In the genomic region with DNA sequence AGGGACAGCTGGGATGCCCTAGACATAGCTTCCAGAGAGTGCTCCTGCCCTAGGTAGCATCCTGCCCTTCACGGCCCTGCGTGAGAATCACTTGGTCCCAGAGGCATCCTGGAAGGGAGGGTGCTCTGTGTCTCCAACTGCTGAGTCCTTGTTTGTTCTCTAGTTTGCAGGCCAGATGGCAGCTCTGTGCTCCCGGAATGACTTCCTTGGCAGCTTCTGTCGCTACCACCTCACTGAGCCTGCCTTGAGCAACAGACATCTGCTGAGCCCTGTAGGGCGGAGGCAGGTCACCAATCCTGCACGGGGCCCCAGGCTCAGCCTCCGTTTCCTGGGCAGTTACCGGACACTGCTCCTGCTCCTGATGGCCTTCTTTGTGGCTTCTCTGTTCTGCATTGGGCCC, we compare ENCODE assay signal across 18 mouse cellular contexts. TPM values are rescaled to one million over a fixed set of nuclear protein-coding genes. Genes with fewer than 3 reads are reported as not detected.
DNase-seq lines count a peak whose midpoint lies in the region; ATAC-seq lines count a peak whose summit lies in the region.
"Had no signal": no experiment of that assay in that cellular context is flagged by ENCODE, and none has a peak within 500 bp of the region (broad histone marks: within the 10 kb centered on the region; RNA-seq: fewer than 3 reads in every experiment).

No protein-coding gene starts in this region.

- 86% methylated on average over 8 of the region's 8 CpGs for WGBS in hindbrain, embryonic 13.5 days
- WGBS in hindbrain, embryonic 11.5 days, result 88% methylated on average over 8 of the region's 8 CpGs

- H3K9ac ChIP-seq in hindbrain, embryonic 13.5 days, result peak overlapping the region; percentile 35; the same call in 1 of the 2 replicates
- no peak overlapping the region for H3K9ac ChIP-seq in hindbrain, embryonic 11.5 days (ENCODE audit: low read depth, low read length)
- H3K9ac ChIP-seq: forebrain, postnatal 0 days; heart, embryonic 15.5 days; liver, embryonic 14.5 days had no signal

- no peak for DNase-seq in hindbrain, embryonic 11.5 days (ENCODE audit: low spot score)
- peak; percentile 37 for DNase-seq in testis, postnatal 10 days (ENCODE audit: low spot score)
- no peak for DNase-seq in testis, postnatal 14 days (ENCODE audit: low spot score)
- peak; percentile 91 to 92 for DNase-seq in cerebellum, postnatal 25 days
- DNase-seq in embryo, embryonic 9.5 days (ENCODE audit: extremely low spot score), result no peak
- no peak for DNase-seq in thymus, postnatal 25 days
- no peak for DNase-seq in thymus, postnatal 4 days
- DNase-seq: adrenal gland, postnatal 10 days; forebrain, postnatal 0 days; right cerebral cortex, postnatal 14 days; thymus, postnatal 36 days had no signal

- H3K4me2 ChIP-seq in hindbrain, embryonic 13.5 days, result no peak overlapping the region
- H3K4me2 ChIP-seq in hindbrain, embryonic 11.5 days (replicated peaks; ENCODE audit: low read depth, low read length), result no peak overlapping the region
- H3K4me2 ChIP-seq: heart, embryonic 15.5 days had no signal

- peaks cover 12% of the 10 kb centered on the region for H3K4me1 ChIP-seq in hindbrain, embryonic 13.5 days (replicated peaks)
- H3K4me1 ChIP-seq in hindbrain, embryonic 11.5 days (replicated peaks; ENCODE audit: control insufficient read depth, insufficient read depth, low read length), result 0 out of 2 replicates have a peak, but pooled peaks cover 3% of the 10 kb centered on the region

- H3K4me3 ChIP-seq in hindbrain, embryonic 13.5 days, result no peak overlapping the region
- no peak overlapping the region for H3K4me3 ChIP-seq in hindbrain, embryonic 11.5 days (ENCODE audit: low read depth, low read length)
- H3K4me3 ChIP-seq: heart, embryonic 15.5 days; megakaryocyte, embryonic 14.5 days had no signal

- no peak overlapping the region for H3K27ac ChIP-seq in hindbrain, embryonic 13.5 days
- no peak overlapping the region for H3K27ac ChIP-seq in hindbrain, embryonic 11.5 days (ENCODE audit: low read depth, low read length)
- H3K27ac ChIP-seq: heart, embryonic 15.5 days; kidney, postnatal 0 days; liver, embryonic 14.5 days had no signal

- no peak for ATAC-seq in hindbrain, embryonic 13.5 days (ENCODE audit: low FRiP score)
- ATAC-seq in hindbrain, embryonic 11.5 days (ENCODE audit: low FRiP score), result no peak
- ATAC-seq: forebrain, postnatal 0 days; intestine, postnatal 0 days; lung, postnatal 0 days had no signal

- peaks cover 63% of the 10 kb centered on the region for H3K36me3 ChIP-seq in hindbrain, embryonic 13.5 days
- peaks cover 9% of the 10 kb centered on the region; the same call in 1 of the 2 replicates for H3K36me3 ChIP-seq in hindbrain, embryonic 11.5 days (ENCODE audit: control insufficient read depth, insufficient read depth, low read length)

- H3K9me3 ChIP-seq in hindbrain, embryonic 13.5 days, result no peaks in the 10 kb centered on the region
- no peaks in the 10 kb centered on the region for H3K9me3 ChIP-seq in hindbrain, embryonic 11.5 days (ENCODE audit: control insufficient read depth, low read length)
- H3K9me3 ChIP-seq: heart, embryonic 15.5 days; megakaryocyte, embryonic 14.5 days had no signal

- no peaks in the 10 kb centered on the region for H3K27me3 ChIP-seq in hindbrain, embryonic 13.5 days
- H3K27me3 ChIP-seq in hindbrain, embryonic 11.5 days (ENCODE audit: control insufficient read depth, insufficient read depth, low read length), result no peaks in the 10 kb centered on the region
- H3K27me3 ChIP-seq: heart, embryonic 15.5 days had no signal

RNA-seq across cellular contexts. Expression of a gene that starts 4.0 kb away (rescaled TPM):
- polyA plus RNA-seq in hindbrain, embryonic 13.5 days (2015; fragmentation: Nextera tagmentation; extraction: Ambion mirVana), result 7.0 and 7.8 TPM in 2 replicates
- polyA plus RNA-seq in hindbrain, embryonic 11.5 days (2014; fragmentation: Nextera tagmentation; extraction: Ambion mirVana), result 4.4 and 5.9 TPM in 2 replicates

RNA-seq across cellular contexts. Expression of a gene that starts 23.2 kb away (rescaled TPM):
- polyA plus RNA-seq in hindbrain, embryonic 13.5 days (2015; fragmentation: Nextera tagmentation; extraction: Ambion mirVana), result 23.8 and 27.2 TPM in 2 replicates
- polyA plus RNA-seq in hindbrain, embryonic 11.5 days (2014; fragmentation: Nextera tagmentation; extraction: Ambion mirVana), result 39.1 and 40.9 TPM in 2 replicates

RNA-seq across cellular contexts. Expression of a gene that starts 59.3 kb away (rescaled TPM):
- polyA plus RNA-seq in hindbrain, embryonic 13.5 days (2015; fragmentation: Nextera tagmentation; extraction: Ambion mirVana), result 20.2 and 21.0 TPM in 2 replicates
- polyA plus RNA-seq in hindbrain, embryonic 11.5 days (2014; fragmentation: Nextera tagmentation; extraction: Ambion mirVana), result 1.9 and 2.1 TPM in 2 replicates

Comparison
In these comparisons a context has a peak if more than half of its experiments do, and no peak if none do; other contexts are left out.
1. DNase-seq: peak in testis, postnatal 10 days (single experiment) and cerebellum, postnatal 25 days (2 of 2); none in hindbrain, embryonic 11.5 days (single experiment), testis, postnatal 14 days (single experiment), embryo, embryonic 9.5 days (single experiment), thymus, postnatal 25 days (single experiment) and thymus, postnatal 4 days (single experiment).